Mouse (Mus musculus) monocyte, adult 5-6 weeks (primary cell): Measurements from ENCODE around the gene Gm28043. TPM values are rescaled to one million over a fixed set of nuclear protein-coding genes. Genes with fewer than 3 reads are reported as not detected.
A peak's percentile ranks its signal among the peaks of the same experiment; 100 is the strongest.

Experiments used
- ATAC-seq: fragments of 153-309, 156-312 bp; replicated peaks from 2 replicates; pipeline ENCODE4 v1.8.0; 2017; ENCODE audit warnings: mild to moderate bottlenecking; ENCODE audit not compliant: low TSS enrichment, insufficient number of reproducible peaks, severe bottlenecking, poor library complexity, low FRiP score
- total RNA-seq: library from RNA; stranded (forward); fragments of 200-1000, 200-491, 200-594 nt; gene quantifications from 3 replicates; pipeline ENCODE4 v1.2.3, GENCODE M21; 2017

Gene Gm28043
- total RNA-seq, 1 experiment from 2014 or later, result 17.9 TPM

DNA sequence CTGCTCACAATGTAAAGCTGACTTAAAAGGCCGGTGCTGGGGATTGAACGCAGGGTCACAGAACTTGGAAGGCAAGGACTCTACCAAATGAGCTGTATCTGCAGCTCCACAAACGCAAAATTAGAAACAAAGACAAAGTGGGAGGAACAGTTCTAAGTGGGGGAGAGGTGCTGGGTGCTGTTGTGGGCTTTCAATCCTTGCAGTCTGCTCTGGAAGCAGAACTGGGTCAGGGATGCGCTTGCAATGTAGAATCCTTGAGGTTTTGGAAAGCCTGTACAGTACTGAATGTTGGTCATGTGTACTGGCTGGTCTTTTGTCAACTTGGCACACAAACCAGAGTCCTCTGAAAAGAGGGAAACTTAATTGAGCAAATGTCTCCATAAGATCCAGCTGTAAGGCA is 940 bp downstream of the Gm28043 start:
- ATAC-seq, result no peak

- no peak for ATAC-seq
Measured at GRCm38 (mm10) chr17:29619231-29619630, 4.6 kb downstream of the Gm28043 start.

GRCm38 (mm10) chr17:29623488-29623887 is 8.8 kb downstream of the Gm28043 start:
- ATAC-seq, result no peak

DNA sequence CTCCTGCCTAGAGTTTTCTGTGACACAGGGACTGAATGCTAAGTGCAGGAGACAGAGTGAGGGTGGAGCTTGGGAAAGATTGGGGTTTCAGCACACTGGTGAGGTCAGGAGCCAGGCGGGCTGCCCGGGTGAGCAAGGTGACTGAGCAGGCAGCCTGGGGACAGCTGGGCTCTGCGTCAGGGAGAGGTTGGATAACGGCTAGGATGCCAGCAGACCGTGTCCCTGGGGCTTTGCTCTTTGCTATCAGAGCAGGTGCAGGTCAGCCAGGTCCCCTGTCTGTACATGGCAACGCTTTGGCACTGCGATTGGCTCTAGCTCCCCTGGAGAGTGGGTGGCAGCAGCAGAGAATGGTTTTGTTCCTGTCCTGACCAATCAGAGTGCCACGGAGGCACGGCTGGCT is 12.6 kb downstream of the Gm28043 start:
- no peak for ATAC-seq

GRCm38 (mm10) chr17:29628946-29629345 is 14.3 kb downstream of the Gm28043 start:
- ATAC-seq, result no peak

- no peak for ATAC-seq
Measured at GRCm38 (mm10) chr17:29629620-29630019, 14.9 kb downstream of the Gm28043 start.

DNA sequence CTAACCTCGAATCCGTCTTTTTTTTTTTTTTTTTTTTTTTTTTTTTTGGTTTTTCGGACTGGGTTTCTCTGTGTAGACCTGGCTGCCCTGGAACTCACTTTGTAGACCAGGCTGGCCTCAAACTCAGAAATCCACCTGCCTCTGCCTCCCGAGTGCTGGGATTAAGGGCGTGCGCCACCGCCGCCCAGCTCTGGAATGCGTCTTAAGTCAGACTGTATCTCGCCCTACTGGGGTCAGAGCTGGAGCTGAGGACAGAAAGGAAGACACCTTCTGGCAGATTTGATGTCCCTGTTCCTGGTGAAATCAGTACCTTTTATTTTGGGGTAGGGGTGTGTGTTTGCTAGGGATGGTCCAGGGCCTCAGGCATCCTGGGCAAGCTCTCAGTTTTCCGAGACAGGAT is 17.6 kb downstream of the Gm28043 start:
- ATAC-seq, result no peak

GRCm38 (mm10) chr17:29635492-29635891 is 20.8 kb downstream of the Gm28043 start:
- no peak for ATAC-seq

- ATAC-seq, result no peak
Measured at GRCm38 (mm10) chr17:29636118-29636517, 21.4 kb downstream of the Gm28043 start.

GRCm38 (mm10) chr17:29637377-29637776 is 22.7 kb downstream of the Gm28043 start:
- no peak for ATAC-seq

DNA sequence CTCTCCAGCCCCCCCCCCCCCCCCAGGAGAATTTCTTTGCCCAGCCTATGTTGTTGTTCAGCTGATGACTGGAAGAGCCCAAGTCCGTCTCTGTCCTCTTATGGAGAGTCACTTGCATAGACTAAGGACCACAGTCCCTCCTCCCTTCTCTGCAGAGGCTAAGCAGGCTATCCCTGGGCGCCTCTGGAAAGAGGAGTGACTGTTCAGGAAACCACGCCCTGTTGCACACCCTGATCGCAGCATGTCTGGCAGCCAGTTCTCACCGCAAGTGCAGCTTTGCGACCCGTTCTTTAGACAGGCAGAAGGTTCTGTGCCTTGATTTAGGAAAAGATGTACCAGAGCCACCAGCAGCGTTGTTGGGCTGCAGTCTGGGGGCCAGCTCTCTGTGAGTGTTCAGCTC is 23.2 kb downstream of the Gm28043 start:
- ATAC-seq, result no peak

- no peak for ATAC-seq
Measured at GRCm38 (mm10) chr17:29640971-29641370, 26.3 kb downstream of the Gm28043 start.

GRCm38 (mm10) chr17:29642219-29642618 is 27.5 kb downstream of the Gm28043 start:
- ATAC-seq, result no peak

DNA sequence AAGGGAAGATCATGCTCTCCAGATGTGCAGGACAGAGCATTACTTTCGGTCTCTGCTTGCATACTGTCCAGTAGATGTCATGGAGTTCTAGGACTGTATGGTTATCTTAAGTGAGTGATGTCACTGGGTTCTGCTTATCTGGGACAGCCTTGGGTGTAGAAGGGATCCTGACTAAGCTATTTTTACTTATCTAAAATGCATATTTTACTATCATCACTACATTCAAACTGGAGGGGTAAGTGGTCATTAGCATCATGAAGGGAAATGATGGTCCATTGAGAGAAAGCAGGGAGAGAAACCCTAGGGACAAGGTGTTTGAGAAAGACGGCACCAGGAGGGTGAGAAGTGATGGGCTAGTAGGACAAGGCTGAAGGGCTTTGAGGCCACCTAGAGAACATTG is 43.6 kb downstream of the Gm28043 start:
- no peak for ATAC-seq

- peak; percentile 94 for ATAC-seq
Measured at GRCm38 (mm10) chr17:29660076-29660761, 45.5 kb downstream of the Gm28043 start, which contains the start of gene Cmtr1. Cmtr1 (plus strand) TSS chr17:29660595.

DNA sequence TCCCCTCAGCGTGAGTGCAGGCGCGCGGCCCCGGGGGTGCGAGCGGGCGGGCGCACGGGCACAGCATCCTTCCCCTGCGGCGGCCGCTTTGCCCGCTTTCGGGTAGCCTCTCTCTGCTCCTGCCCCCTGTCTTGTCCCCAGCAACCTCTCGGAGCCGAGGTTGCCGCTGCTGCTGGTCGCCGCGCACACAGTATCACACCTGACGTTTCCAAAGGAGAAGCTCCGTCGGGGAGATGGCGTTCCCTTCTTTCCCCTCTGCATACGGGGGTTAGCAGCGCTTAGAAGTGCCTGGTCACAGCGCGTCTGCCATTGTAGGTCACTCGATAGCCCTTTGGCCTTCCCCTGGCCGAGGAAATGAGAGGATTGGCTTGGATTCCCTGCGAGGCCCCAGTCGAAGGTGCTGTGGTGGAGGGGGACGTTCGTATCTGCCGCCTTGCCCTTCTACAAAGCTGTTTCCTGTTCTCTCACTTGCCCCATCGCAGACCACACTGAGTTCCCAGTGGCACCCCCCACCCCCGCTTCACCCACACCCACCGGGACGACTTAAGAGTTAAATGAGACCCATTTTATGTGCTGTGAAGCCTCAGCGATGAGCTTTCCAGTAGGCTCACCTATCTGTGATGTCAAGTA is 46.2 kb downstream of the Gm28043 start:
- ATAC-seq, result peak; percentile 41

DNA sequence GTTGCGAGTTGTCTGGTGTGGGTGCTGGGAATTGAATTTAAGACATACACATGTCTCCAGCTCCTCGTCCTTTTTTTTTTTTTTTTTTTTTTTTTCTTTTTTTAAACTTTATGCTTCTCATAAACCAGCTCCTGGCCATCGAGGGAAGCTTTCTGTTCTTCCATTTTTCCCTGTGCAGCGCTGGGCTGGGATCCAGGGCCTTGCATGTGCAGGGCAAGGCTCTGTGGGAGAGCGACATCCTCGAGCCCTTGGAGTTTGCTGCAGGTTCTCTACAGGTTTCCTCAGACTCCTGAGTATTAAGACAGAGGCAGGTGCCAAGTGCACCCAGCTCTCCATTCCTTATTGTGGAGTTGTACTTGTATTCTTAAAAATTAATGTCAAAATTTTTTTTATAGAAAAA is 47.5 kb downstream of the Gm28043 start:
- ATAC-seq, result no peak

DNA sequence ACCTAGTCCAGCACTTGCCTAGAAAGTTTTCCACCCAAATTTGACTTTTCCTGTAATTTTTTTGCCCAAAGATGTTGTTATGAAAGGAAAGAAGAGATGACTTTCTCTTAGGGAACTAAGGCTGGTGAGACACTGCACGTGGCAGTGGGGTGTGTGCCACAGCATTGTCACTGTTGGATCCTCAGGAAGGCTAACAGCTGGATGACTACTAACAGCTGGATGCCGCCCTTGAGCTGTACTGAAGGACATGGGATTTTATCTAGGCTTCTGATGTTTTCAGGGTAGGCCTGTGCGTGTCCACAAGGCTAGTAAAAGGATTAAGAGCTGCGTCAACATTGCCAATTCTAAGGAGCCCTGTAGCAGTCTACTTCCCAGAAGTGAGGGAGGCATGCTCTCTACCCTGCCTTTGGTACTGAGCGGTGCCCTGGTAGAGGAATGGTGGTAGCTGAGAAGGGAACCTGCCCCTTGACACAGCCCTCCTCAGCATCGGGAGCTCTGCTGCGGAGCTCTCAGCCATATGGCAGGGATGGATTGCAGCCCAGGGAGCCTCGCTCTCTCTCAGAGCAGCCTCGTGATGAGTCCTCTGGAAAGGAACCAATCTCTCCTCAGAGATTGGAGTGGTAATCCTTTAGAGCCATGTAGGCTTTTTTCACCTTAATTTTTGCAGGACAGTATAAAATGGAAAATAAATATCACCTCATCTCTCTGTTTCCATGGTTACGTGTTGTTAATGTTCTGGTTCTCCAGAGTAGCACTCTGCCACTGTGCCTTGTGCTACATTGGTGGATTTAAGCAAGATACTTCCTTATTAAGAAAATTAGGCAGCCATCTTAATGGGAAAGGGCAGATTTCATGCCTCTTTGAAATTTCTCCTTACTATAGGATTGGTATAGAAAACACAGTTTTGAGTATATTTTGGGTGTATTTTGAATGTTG is 53.6 kb downstream of the Gm28043 start:
- ATAC-seq, result no peak

DNA sequence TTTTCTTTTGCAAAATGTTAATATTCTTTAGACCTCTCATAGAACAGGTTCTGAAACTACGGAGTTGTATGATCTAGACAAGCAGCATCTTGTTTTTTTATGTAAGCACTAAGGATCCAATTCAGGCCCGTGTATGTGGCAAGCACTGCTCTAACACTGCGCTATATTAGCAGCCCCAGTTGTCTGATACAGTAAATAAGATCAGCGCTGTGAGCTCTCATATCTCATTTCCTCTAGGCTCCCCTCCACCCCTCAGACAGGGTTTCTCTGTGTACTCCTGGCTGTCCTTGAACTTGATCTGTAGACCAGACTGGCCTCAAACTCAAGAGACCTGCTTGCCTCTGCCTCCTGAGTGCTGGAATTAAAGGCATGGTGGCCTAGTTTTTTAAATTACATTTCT is 54.4 kb downstream of the Gm28043 start:
- ATAC-seq, result no peak
